Mouse (Mus musculus): ENCODE results near the gene AL732309.1. TPM values are rescaled to one million over a fixed set of nuclear protein-coding genes. Genes with fewer than 3 reads are reported as not detected.

Gene AL732309.1
- polyA plus RNA-seq, 1 experiment from 2014 or later, result 4.0 TPM

- H3K4me1 ChIP-seq (ENCODE audit: control insufficient read depth, insufficient read depth, low read length), result peaks cover 2% of the 10 kb centered on the region; the same call in 1 of the 2 replicates
- no peaks in the 10 kb centered on the region for H3K27me3 ChIP-seq (ENCODE audit: control insufficient read depth, insufficient read depth, low read length)
- WGBS, result 89% methylated on average over 7 of the region's 7 CpGs
- no peak overlapping the region for H3K27ac ChIP-seq (replicated peaks; ENCODE audit: low read depth, low read length)
- H3K36me3 ChIP-seq (ENCODE audit: control insufficient read depth, insufficient read depth, low read length), result no peaks in the 10 kb centered on the region
- no peaks in the 10 kb centered on the region for H3K9me3 ChIP-seq (ENCODE audit: control insufficient read depth, low read length)
- DNase-seq (ENCODE audit: low spot score) (no peak), ATAC-seq (ENCODE audit: insufficient number of reproducible peaks, low FRiP score, low TSS enrichment, low read depth) (no peak)
- no peak overlapping the region for H3K4me2 ChIP-seq (ENCODE audit: low read depth, severe bottlenecking)
- H3K9ac ChIP-seq (ENCODE audit: low read length), result no peak overlapping the region
- no peak overlapping the region for H3K4me3 ChIP-seq (ENCODE audit: low read depth, low read length)
Measured at GRCm38 (mm10) chr2:25230581-25230980, 16.1 kb downstream of the AL732309.1 start.

GRCm38 (mm10) chr2:25229582-25229981, 17.1 kb downstream of the AL732309.1 start:
- no peak overlapping the region for H3K9ac ChIP-seq (ENCODE audit: low read length)
- no peaks in the 10 kb centered on the region for H3K9me3 ChIP-seq (ENCODE audit: control insufficient read depth, low read length)
- ATAC-seq (ENCODE audit: insufficient number of reproducible peaks, low FRiP score, low TSS enrichment, low read depth) (no peak), DNase-seq (ENCODE audit: low spot score) (no peak)
- H3K4me1 ChIP-seq (ENCODE audit: control insufficient read depth, insufficient read depth, low read length), result peaks cover 3% of the 10 kb centered on the region; the same call in 1 of the 2 replicates
- H3K27ac ChIP-seq (replicated peaks; ENCODE audit: low read depth, low read length), result no peak overlapping the region
- H3K36me3 ChIP-seq (ENCODE audit: control insufficient read depth, insufficient read depth, low read length), result no peaks in the 10 kb centered on the region
- 86% methylated on average over 5 of the region's 5 CpGs for WGBS
- H3K4me2 ChIP-seq (ENCODE audit: low read depth, severe bottlenecking), result no peak overlapping the region
- H3K27me3 ChIP-seq (ENCODE audit: control insufficient read depth, insufficient read depth, low read length), result no peaks in the 10 kb centered on the region
- no peak overlapping the region for H3K4me3 ChIP-seq (ENCODE audit: low read depth, low read length)

- Histone ChIP-seq H3K9me3 (ENCODE audit: control insufficient read depth, low read length) (no peaks in the 10 kb centered on the region), H3K9ac (ENCODE audit: low read length) (no peak overlapping the region), H3K4me3 (ENCODE audit: low read depth, low read length) (no peak overlapping the region), H3K27ac (replicated peaks; ENCODE audit: low read depth, low read length) (no peak overlapping the region), H3K4me1 (ENCODE audit: control insufficient read depth, insufficient read depth, low read length) (peaks cover 3% of the 10 kb centered on the region; the same call in 1 of the 2 replicates), H3K36me3 (ENCODE audit: control insufficient read depth, insufficient read depth, low read length) (no peaks in the 10 kb centered on the region), H3K27me3 (ENCODE audit: control insufficient read depth, insufficient read depth, low read length) (no peaks in the 10 kb centered on the region), H3K4me2 (ENCODE audit: low read depth, severe bottlenecking) (peak overlapping the region; percentile 26; the same call in 1 of the 2 replicates)
- 68% methylated on average over 6 of the region's 6 CpGs for WGBS
- DNase-seq (ENCODE audit: low spot score) (no peak), ATAC-seq (ENCODE audit: insufficient number of reproducible peaks, low FRiP score, low TSS enrichment, low read depth) (no peak)
Measured at GRCm38 (mm10) chr2:25228995-25229530, 17.6 kb downstream of the AL732309.1 start.

GRCm38 (mm10) chr2:25228431-25228889, 18.2 kb downstream of the AL732309.1 start:
- Histone ChIP-seq H3K4me2 (ENCODE audit: low read depth, severe bottlenecking) (peak overlapping the region; percentile 26; the same call in 1 of the 2 replicates), H3K36me3 (ENCODE audit: control insufficient read depth, insufficient read depth, low read length) (no peaks in the 10 kb centered on the region), H3K27ac (replicated peaks; ENCODE audit: low read depth, low read length) (no peak overlapping the region), H3K4me3 (ENCODE audit: low read depth, low read length) (no peak overlapping the region), H3K9me3 (ENCODE audit: control insufficient read depth, low read length) (no peaks in the 10 kb centered on the region), H3K9ac (ENCODE audit: low read length) (no peak overlapping the region), H3K4me1 (ENCODE audit: control insufficient read depth, insufficient read depth, low read length) (peaks cover 5% of the 10 kb centered on the region), H3K27me3 (ENCODE audit: control insufficient read depth, insufficient read depth, low read length) (no peaks in the 10 kb centered on the region)
- ATAC-seq (ENCODE audit: insufficient number of reproducible peaks, low FRiP score, low TSS enrichment, low read depth) (no peak), DNase-seq (ENCODE audit: low spot score) (peak; percentile 83)
- 3% methylated on average over 7 of the region's 7 CpGs for WGBS

- no peak overlapping the region for H3K4me2 ChIP-seq (ENCODE audit: low read depth, severe bottlenecking)
- no peaks in the 10 kb centered on the region for H3K36me3 ChIP-seq (ENCODE audit: control insufficient read depth, insufficient read depth, low read length)
- no peaks in the 10 kb centered on the region for H3K27me3 ChIP-seq (ENCODE audit: control insufficient read depth, insufficient read depth, low read length)
- peaks cover 8% of the 10 kb centered on the region for H3K4me1 ChIP-seq (ENCODE audit: control insufficient read depth, insufficient read depth, low read length)
- DNase-seq (ENCODE audit: low spot score) (no peak), ATAC-seq (ENCODE audit: insufficient number of reproducible peaks, low FRiP score, low TSS enrichment, low read depth) (no peak)
- 89% methylated on average over 4 of the region's 4 CpGs for WGBS
- H3K9me3 ChIP-seq (ENCODE audit: control insufficient read depth, low read length), result no peaks in the 10 kb centered on the region
- no peak overlapping the region for H3K4me3 ChIP-seq (ENCODE audit: low read depth, low read length)
- 0 out of 2 replicates have a peak overlapping the region, but pooled peaks have one; percentile 7 for H3K9ac ChIP-seq (ENCODE audit: low read length)
- no peak overlapping the region for H3K27ac ChIP-seq (replicated peaks; ENCODE audit: low read depth, low read length)
Measured at GRCm38 (mm10) chr2:25227406-25227805, 19.3 kb downstream of the AL732309.1 start.

- Histone ChIP-seq H3K4me2 (ENCODE audit: low read depth, severe bottlenecking) (no peak overlapping the region), H3K4me3 (ENCODE audit: low read depth, low read length) (no peak overlapping the region), H3K4me1 (ENCODE audit: control insufficient read depth, insufficient read depth, low read length) (peaks cover 8% of the 10 kb centered on the region), H3K9me3 (ENCODE audit: control insufficient read depth, low read length) (no peaks in the 10 kb centered on the region), H3K27me3 (ENCODE audit: control insufficient read depth, insufficient read depth, low read length) (no peaks in the 10 kb centered on the region), H3K9ac (ENCODE audit: low read length) (no peak overlapping the region), H3K27ac (replicated peaks; ENCODE audit: low read depth, low read length) (no peak overlapping the region), H3K36me3 (ENCODE audit: control insufficient read depth, insufficient read depth, low read length) (no peaks in the 10 kb centered on the region; the same call in 1 of the 2 replicates)
- DNase-seq (ENCODE audit: low spot score), result no peak
- no peak for ATAC-seq (ENCODE audit: insufficient number of reproducible peaks, low FRiP score, low TSS enrichment, low read depth)
- 76% methylated on average over 5 of the region's 5 CpGs for WGBS
Measured at GRCm38 (mm10) chr2:25226864-25227263, 19.8 kb downstream of the AL732309.1 start.

GRCm38 (mm10) chr2:25225811-25226379, 20.8 kb downstream of the AL732309.1 start:
- Histone ChIP-seq H3K4me3 (ENCODE audit: low read depth, low read length) (peak overlapping the region; percentile 85), H3K27me3 (ENCODE audit: control insufficient read depth, insufficient read depth, low read length) (no peaks in the 10 kb centered on the region), H3K4me1 (ENCODE audit: control insufficient read depth, insufficient read depth, low read length) (peaks cover 8% of the 10 kb centered on the region), H3K9me3 (ENCODE audit: control insufficient read depth, low read length) (no peaks in the 10 kb centered on the region), H3K27ac (replicated peaks; ENCODE audit: low read depth, low read length) (peak overlapping the region; percentile 96), H3K4me2 (ENCODE audit: low read depth, severe bottlenecking) (peak overlapping the region; percentile 64), H3K9ac (ENCODE audit: low read length) (no peak overlapping the region), H3K36me3 (ENCODE audit: control insufficient read depth, insufficient read depth, low read length) (peaks cover 2% of the 10 kb centered on the region; the same call in 1 of the 2 replicates)
- DNase-seq (ENCODE audit: low spot score) (no peak), ATAC-seq (ENCODE audit: insufficient number of reproducible peaks, low FRiP score, low TSS enrichment, low read depth) (no peak)
- 74% methylated on average over 8 of the region's 8 CpGs for WGBS

GRCm38 (mm10) chr2:25224766-25225752, 21.6 kb downstream of the AL732309.1 start:
- H3K4me2 ChIP-seq (ENCODE audit: low read depth, severe bottlenecking), result peak overlapping the region; percentile 64
- H3K27me3 ChIP-seq (ENCODE audit: control insufficient read depth, insufficient read depth, low read length), result no peaks in the 10 kb centered on the region
- H3K4me1 ChIP-seq (ENCODE audit: control insufficient read depth, insufficient read depth, low read length), result peaks cover 8% of the 10 kb centered on the region
- peak overlapping the region; percentile 85 for H3K4me3 ChIP-seq (ENCODE audit: low read depth, low read length)
- ATAC-seq (ENCODE audit: insufficient number of reproducible peaks, low FRiP score, low TSS enrichment, low read depth), result peak; percentile 96
- H3K36me3 ChIP-seq (ENCODE audit: control insufficient read depth, insufficient read depth, low read length), result peaks cover 2% of the 10 kb centered on the region; the same call in 1 of the 2 replicates
- peak overlapping the region; percentile 65 for H3K9ac ChIP-seq (ENCODE audit: low read length)
- WGBS, result 2% methylated on average over 41 of the region's 41 CpGs
- no peaks in the 10 kb centered on the region for H3K9me3 ChIP-seq (ENCODE audit: control insufficient read depth, low read length)
- peak; percentile 97 for DNase-seq (ENCODE audit: low spot score)
- peak overlapping the region; percentile 96 for H3K27ac ChIP-seq (replicated peaks; ENCODE audit: low read depth, low read length)

All from limb, embryonic 11.5 days (tissue).